Mouse (Mus musculus) layer of hippocampus, adult 2 months (tissue): ENCODE results near the gene Vash1. TPM values are rescaled to one million over a fixed set of nuclear protein-coding genes. Genes with fewer than 3 reads are reported as not detected.

Experiments used
- DNase-seq, 2 experiments: peaks; one replicate each; pipeline ENCODE4 v3.0.0; 2022; ENCODE audit warnings: low spot score in 2 of 2
- H3K27ac ChIP-seq: fragments of 200-600 bp; 2 replicates; pipeline ENCODE4 v1.8.1; 2022
- H3K4me3 ChIP-seq: fragments of 200-600 bp; 2 replicates; pipeline ENCODE4 v1.8.1; 2022; ENCODE audit warnings: mild to moderate bottlenecking
- CTCF ChIP-seq: fragments of 200-600 bp; conservative IDR thresholded peaks from 2 replicates; pipeline ENCODE4 v1.8.1; 2022; ENCODE audit warnings: antibody characterized with exemption, mild to moderate bottlenecking, moderate library complexity
- long read RNA-seq, 2 experiments: library from polyadenylated mRNA; stranded (forward); transcript quantifications; one replicate each; pipeline ENCODE4 v2.0.0; 2021; ENCODE audit warnings: borderline mapping rate in 2 of 2
- total RNA-seq, 2 experiments: library from RNA; stranded (reverse); gene quantifications; 2 replicates each; pipeline ENCODE4 v1.2.3; 2021

The Vash1 gene
- total RNA-seq = 10 to 100 TPM; 40.4 to 41.8 TPM
- long read RNA-seq, experiment 1, partial matches to known transcripts = 0 of 2 reads
- long read RNA-seq, experiment 1, other reads (novel, unspliced or antisense) = 2 of 2 reads
- long read RNA-seq, experiment 2, partial matches to known transcripts = 1 of 2 reads
- long read RNA-seq, experiment 2, other reads (novel, unspliced or antisense) = 1 of 2 reads

DNA sequence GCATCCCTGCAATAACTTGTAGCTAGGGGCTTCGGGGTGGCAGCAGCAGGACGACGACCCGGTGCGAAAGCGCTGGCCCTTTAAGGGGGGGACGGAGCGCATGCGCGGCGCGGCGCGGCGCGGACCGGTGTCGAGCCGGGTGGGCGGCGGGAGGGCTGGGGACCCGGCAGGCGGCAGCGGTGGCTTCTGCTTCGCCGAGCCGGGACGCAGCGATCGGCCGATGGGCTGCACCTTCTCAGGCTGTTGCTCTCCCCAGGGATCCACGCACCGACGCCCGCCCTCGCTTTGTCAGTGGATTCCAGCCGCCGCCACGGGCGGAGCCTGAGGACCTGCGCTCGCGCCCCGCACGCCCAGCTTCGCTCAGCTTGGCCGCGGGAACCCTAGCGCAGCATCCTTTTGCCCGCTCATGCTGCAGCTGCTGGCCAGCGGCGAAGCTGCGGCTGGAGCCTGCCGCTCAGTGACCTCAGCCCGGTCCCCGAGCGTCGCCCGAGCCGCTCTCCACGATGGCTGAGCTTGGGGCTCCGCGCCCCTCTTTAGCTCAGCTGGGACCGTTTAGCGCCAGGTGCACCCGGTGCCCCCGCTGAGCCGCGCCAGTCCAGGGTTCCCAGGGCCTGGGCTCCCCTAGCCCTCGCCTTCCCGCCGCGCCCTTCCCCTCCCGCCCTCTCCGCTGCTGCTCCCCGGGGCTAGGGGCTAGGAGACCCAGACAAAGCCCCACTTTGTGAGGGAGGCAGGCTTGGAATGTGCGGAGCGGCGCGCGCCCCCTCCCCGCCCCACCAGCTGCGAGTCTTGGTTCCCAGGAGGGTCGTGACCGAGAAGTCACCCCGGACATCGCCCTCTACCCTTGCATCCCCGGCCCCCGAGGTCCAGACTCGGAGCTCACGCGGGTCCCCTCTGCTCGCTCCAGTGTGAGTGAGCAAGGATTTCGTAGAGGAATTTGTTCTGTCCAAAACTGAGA, at the start of gene Vash1:
Vash1 (plus strand) TSS at position 110 of the 955 bp plus-strand sequence.
- no peak for TF ChIP-seq CTCF
- DNase-seq = peak; percentile 65 to 79
- Histone ChIP-seq H3K27ac (peak within 1 kb of the TSS; percentile 99), H3K4me3 (peak within 1 kb of the TSS; percentile 100)

DNA sequence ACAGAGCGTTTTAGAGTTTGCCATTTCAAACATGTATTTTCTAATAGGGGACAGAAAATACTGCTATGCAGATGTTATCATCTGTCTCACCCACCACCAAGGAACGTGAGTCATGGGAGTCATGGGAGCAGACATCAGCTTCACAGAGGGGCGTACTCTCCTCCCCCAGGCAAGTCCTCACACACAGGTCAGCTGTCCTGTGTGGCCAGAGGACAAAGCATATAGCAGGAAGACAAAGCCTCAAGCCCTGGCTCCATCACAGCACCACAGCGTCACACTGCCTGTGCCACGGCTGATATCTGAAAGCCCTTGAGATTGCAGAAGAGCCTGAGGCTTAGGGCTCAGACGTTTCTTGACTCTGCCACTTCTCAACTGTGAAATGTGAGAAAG, 49.7 kb upstream of the Vash1 start:
- no peak for TF ChIP-seq CTCF
- DNase-seq = no peak
- no peak overlapping the region for H3K4me3 ChIP-seq
- H3K27ac ChIP-seq = no peak overlapping the region

- DNase-seq = peak; percentile 22 to 62
- no peak overlapping the region for H3K4me3 ChIP-seq
- H3K27ac ChIP-seq = no peak overlapping the region
- peak; percentile 84 for TF ChIP-seq CTCF
Observed at GRCm38 (mm10) chr12:86641763-86642162, 36.7 kb upstream of the Vash1 start.

DNA sequence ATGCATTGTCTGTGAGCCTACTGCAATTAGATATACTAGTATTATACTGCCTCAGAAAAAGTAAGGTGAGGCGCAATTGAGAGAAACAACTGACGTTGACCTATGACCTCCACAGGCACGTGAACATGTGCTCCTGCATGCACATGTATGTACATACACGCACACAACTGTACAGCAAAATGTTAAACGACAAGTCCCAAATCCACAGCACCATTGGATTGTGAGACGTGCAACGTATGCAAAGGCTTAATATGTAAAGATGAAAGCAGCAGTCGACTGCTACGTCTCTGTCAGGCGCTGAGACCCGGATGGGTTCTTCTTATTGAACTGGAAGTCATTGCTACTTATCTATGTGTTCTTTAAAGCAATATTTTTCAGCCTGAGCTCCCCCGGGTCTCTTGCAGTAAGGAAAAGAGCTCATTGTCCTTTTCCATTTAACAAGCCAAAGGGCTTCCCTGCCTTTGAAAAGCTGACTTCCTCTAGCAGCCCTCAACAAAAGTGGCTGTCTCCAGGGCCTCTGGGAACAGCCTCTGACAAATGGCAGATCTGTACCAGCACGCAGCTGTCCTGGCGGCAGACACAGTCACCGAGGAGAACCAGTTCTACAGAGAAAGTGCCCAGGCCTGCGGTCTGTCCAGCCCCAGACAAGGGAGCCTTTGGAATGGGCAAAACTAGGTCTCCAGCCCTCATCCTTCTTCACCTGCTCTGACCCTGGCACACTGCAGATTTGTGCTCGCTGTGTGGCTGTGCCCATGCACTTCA, 33.8 kb upstream of the Vash1 start:
- no peak for TF ChIP-seq CTCF
- peak overlapping the region; percentile 66 for H3K27ac ChIP-seq

GRCm38 (mm10) chr12:86645494-86645893, 33.0 kb upstream of the Vash1 start:
- no peak overlapping the region for H3K4me3 ChIP-seq
- TF ChIP-seq CTCF = no peak
- H3K27ac ChIP-seq = peak overlapping the region; percentile 66
- no peak for DNase-seq

More for the DNA sequence above, 33.8 kb upstream of the Vash1 start:
- no peak overlapping the region for H3K4me3 ChIP-seq
- peak; percentile 19 to 49 for DNase-seq

DNA sequence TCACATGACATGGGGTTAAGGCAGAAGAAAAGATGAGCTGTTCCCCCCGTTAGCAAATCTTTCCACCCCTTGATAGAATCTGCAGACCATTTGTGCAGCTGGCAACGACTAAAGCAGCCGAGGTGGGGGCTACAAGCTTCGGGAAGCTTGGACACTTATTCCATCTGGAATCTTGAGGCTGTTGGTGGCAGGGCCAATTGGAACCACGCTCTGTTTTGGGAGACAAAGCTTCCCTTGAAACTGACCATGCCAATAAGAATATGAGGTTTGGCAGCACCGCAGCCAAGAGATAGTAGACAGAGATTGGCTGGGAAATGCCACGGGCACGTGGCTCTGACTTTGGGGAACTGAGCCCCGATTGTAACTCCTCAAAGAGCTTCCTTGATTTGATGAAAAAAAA, 31.7 kb upstream of the Vash1 start:
- Histone ChIP-seq H3K4me3 (no peak overlapping the region), H3K27ac (peak overlapping the region; percentile 16)
- TF ChIP-seq CTCF = no peak
- peak in 1 of 2 experiments; percentile 16 for DNase-seq

- H3K27ac ChIP-seq = peak overlapping the region; percentile 16
- no peak for DNase-seq
- no peak overlapping the region for H3K4me3 ChIP-seq
- no peak for TF ChIP-seq CTCF
Observed at GRCm38 (mm10) chr12:86647279-86647678, 31.2 kb upstream of the Vash1 start.

DNA sequence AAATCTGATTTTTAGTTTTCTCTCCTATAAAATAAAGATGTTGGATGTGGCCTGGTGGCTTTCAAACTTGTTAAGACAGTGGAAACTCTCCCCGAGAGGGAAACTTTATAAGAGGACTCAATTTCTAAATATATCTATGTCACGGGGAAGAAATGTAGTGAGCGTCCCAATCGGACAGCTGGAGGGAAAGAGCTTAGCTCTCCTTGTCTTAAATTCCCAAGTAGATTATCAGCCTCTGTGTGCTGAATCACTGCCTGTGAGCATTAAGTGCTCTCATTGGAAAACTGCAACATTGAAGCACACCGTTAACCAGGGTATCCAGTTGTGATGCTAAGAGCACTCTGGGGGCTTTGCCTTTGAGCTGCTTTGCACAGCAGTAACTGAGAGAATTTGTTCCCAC, 30.8 kb upstream of the Vash1 start:
- H3K4me3 ChIP-seq = no peak overlapping the region
- TF ChIP-seq CTCF = no peak
- H3K27ac ChIP-seq = peak overlapping the region; percentile 16; the same call in 1 of the 2 replicates
- DNase-seq = no peak

DNA sequence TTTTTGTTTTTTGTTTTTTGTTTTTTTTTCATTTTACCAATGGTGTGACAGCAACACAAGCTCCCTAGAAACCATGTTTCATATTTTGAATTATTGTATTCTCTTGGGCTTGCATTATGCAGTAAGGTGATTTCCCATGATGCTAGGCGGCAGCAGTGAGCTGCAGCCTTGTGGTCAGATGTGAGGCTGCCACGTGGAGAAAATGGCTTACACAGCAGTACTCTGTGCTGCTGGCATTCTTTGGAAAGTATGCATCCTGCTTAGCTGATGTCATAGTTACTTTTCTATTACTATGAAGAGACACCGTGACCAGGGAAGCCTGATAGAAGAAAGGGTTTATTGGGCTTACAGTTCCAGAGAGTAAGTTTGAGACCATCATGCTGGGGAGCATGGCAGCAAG, 30.0 kb upstream of the Vash1 start:
- Histone ChIP-seq H3K27ac (no peak overlapping the region), H3K4me3 (no peak overlapping the region)
- no peak for DNase-seq
- TF ChIP-seq CTCF = peak; percentile 20

GRCm38 (mm10) chr12:86651301-86651860, 27.1 kb upstream of the Vash1 start:
- peak; percentile 41 to 47 for DNase-seq
- Histone ChIP-seq H3K27ac (peak overlapping the region; percentile 79; the same call in 1 of the 2 replicates), H3K4me3 (no peak overlapping the region)
- TF ChIP-seq CTCF = no peak

- DNase-seq = peak; percentile 76 to 78
- Histone ChIP-seq H3K4me3 (no peak overlapping the region; the same call in 1 of the 2 replicates), H3K27ac (peak overlapping the region; percentile 79)
- TF ChIP-seq CTCF = no peak
Observed at GRCm38 (mm10) chr12:86652570-86653041, 25.9 kb upstream of the Vash1 start.

DNA sequence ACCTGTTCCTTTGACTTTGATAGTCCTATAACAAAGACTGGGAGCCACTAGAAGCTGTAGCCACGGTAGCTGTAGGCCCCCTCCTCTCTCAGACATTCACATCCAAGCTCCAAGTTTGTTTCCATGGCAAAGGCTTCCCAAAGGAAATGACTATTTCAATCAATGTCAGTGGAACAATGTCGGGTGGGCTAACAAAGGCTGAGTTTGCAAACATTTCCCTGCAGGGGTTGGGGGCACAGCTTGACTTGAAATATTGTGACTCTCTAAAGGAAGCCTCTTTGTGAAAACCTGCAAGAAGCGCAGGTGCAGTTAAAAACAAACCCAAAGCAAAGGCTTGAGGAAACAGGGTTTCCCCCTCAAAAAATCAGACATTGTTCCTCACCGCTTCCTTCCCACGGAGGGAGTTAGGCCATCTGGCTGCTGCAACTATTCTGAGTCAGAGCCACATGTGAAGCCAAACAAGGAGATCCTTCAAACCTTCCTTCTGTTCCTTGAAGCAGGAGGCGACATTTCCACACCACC, 19.0 kb upstream of the Vash1 start:
- Histone ChIP-seq H3K27ac (peak overlapping the region; percentile 48; the same call in 1 of the 2 replicates), H3K4me3 (no peak overlapping the region)
- TF ChIP-seq CTCF = no peak
- peak; percentile 44 to 60 for DNase-seq
